ENCODE assay signal across 8 mouse cellular contexts in the genomic region with DNA sequence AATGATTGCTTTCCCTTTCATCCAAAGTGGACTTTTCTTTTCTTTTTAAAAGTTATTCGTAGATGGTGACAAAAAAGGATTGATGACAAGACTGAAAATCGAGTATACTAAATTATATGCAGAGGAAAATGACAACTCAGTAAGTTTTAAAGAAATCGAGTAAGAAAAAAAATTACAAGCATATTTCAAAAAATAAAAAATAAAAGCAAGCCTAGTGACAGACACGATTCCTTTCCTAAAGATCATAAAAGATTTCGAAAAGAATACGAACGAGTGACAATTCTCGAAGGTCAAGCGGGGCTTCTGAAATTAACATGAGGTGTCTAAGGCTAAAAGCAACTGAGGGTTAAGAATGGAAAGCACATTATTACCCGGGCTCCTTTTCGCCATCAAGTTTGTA. TPM values are rescaled to one million over a fixed set of nuclear protein-coding genes. Genes with fewer than 3 reads are reported as not detected.
DNase-seq lines count a peak whose midpoint lies in the region; ATAC-seq and TF ChIP-seq lines count a peak whose summit lies in the region.

No protein-coding gene starts in this region.

- peak overlapping the region; percentile 90 for H3K9ac ChIP-seq in embryonic facial prominence, embryonic 11.5 days (replicated peaks; ENCODE audit: low read length)
- H3K9ac ChIP-seq in intestine, embryonic 14.5 days (ENCODE audit: low read length), result peak overlapping the region; percentile 93

- peak overlapping the region; percentile 90; the same call in 1 of the 2 replicates for H3K27ac ChIP-seq in left cerebral cortex, adult 2 months
- no peak overlapping the region for H3K27ac ChIP-seq in embryonic facial prominence, embryonic 11.5 days (replicated peaks; ENCODE audit: low read depth, low read length)
- no peak overlapping the region for H3K27ac ChIP-seq in intestine, embryonic 14.5 days (ENCODE audit: low read depth)

- intact Hi-C loops in left cerebral cortex, adult 2 months (cut with DNase I), result no loop called here
- intact Hi-C loops in left cerebral cortex, postnatal 25 days (cut with DNase I), result no loop called here

- DNase-seq in left cerebral cortex, adult 2 months (ENCODE audit: extremely low spot score in 1 of 2, low spot score in 2 of 2), result no peak
- DNase-seq in left cerebral cortex, postnatal 25 days (ENCODE audit: low spot score in 2 of 2), result no peak
- DNase-seq in embryonic facial prominence, embryonic 11.5 days (ENCODE audit: low spot score), result no peak
- no peak for DNase-seq in intestine, embryonic 14.5 days (ENCODE audit: low spot score)
- no peak for DNase-seq in urinary bladder, postnatal 36 days (ENCODE audit: low spot score in 2 of 2)
- DNase-seq in natural killer cell, adult 2 months (ENCODE audit: low spot score in 2 of 2), result no peak
- DNase-seq in thymus, postnatal 25 days, result no peak

- H3K4me3 ChIP-seq in left cerebral cortex, adult 2 months, result peak overlapping the region; percentile 97
- peak overlapping the region; percentile 81 for H3K4me3 ChIP-seq in embryonic facial prominence, embryonic 11.5 days (ENCODE audit: low read depth, low read length)
- H3K4me3 ChIP-seq in intestine, embryonic 14.5 days (ENCODE audit: low read depth, low read length), result peak overlapping the region; percentile 98
- peak overlapping the region; percentile 90 for H3K4me3 ChIP-seq in myocyte

- WGBS in embryonic facial prominence, embryonic 11.5 days, result 2% methylated on average over 11 of the region's 11 CpGs
- WGBS in intestine, embryonic 14.5 days, result 2% methylated on average over 11 of the region's 11 CpGs

- H3K4me2 ChIP-seq in embryonic facial prominence, embryonic 11.5 days (ENCODE audit: low read depth, low read length), result peak overlapping the region; percentile 68
- peak overlapping the region; percentile 85 for H3K4me2 ChIP-seq in intestine, embryonic 14.5 days (ENCODE audit: low read length)
- H3K4me2 ChIP-seq in myocyte (ENCODE audit: low read depth), result peak overlapping the region; percentile 82

- no peaks in the 10 kb centered on the region for H3K9me3 ChIP-seq in embryonic facial prominence, embryonic 11.5 days (replicated peaks; ENCODE audit: control insufficient read depth, low read length)
- no peaks in the 10 kb centered on the region for H3K9me3 ChIP-seq in intestine, embryonic 14.5 days (ENCODE audit: control insufficient read depth, low read length)

- no peaks in the 10 kb centered on the region for H3K36me3 ChIP-seq in embryonic facial prominence, embryonic 11.5 days (replicated peaks; ENCODE audit: control insufficient read depth, insufficient read depth, low read depth, low read length)
- H3K36me3 ChIP-seq in intestine, embryonic 14.5 days (ENCODE audit: control insufficient read depth, insufficient read depth, low read length), result no peaks in the 10 kb centered on the region
- H3K36me3 ChIP-seq in myocyte (ENCODE audit: control insufficient read depth, insufficient read depth), result no peaks in the 10 kb centered on the region

- H3ac ChIP-seq in myocyte (ENCODE audit: control insufficient read depth, insufficient read length), result peak overlapping the region; percentile 32

- no peak for TF ChIP-seq POLR2A in myocyte (IDR thresholded peaks at IDR 0.05; ENCODE audit: insufficient read length, low read depth)

- no peak for TF ChIP-seq CTCF in left cerebral cortex, adult 2 months (IDR thresholded peaks at IDR 0.05)

- H3K4me1 ChIP-seq in embryonic facial prominence, embryonic 11.5 days (ENCODE audit: control insufficient read depth, insufficient read depth, low read length), result no peaks in the 10 kb centered on the region
- peaks cover 6% of the 10 kb centered on the region; the same call in 1 of the 2 replicates for H3K4me1 ChIP-seq in intestine, embryonic 14.5 days (replicated peaks; ENCODE audit: control insufficient read depth, insufficient read depth, low read length)

- peaks cover 58% of the 10 kb centered on the region for H3K79me2 ChIP-seq in myocyte (ENCODE audit: control insufficient read depth, insufficient read depth)

- no peak for ATAC-seq in embryonic facial prominence, embryonic 11.5 days (replicated peaks; ENCODE audit: insufficient number of reproducible peaks, low FRiP score, low TSS enrichment, low read depth)
- ATAC-seq in intestine, embryonic 14.5 days (replicated peaks; ENCODE audit: low FRiP score, low TSS enrichment, low read depth), result no peak

- H3K27me3 ChIP-seq in embryonic facial prominence, embryonic 11.5 days (ENCODE audit: control insufficient read depth, insufficient read depth, low read length), result no peaks in the 10 kb centered on the region
- no peaks in the 10 kb centered on the region for H3K27me3 ChIP-seq in intestine, embryonic 14.5 days (replicated peaks; ENCODE audit: control insufficient read depth, insufficient read depth, low read length)
- H3K27me3 ChIP-seq in myocyte (ENCODE audit: control insufficient read depth, insufficient read depth, insufficient read length), result no peaks in the 10 kb centered on the region

TF ChIP-seq in myocyte, 11 proteins besides CTCF, POLR2A, EP300 and RAD21:
- TF ChIP-seq TCF3 (IDR thresholded peaks at IDR 0.05; ENCODE audit: insufficient read length, low read depth) (no peak), MYOD1 (IDR thresholded peaks at IDR 0.05; ENCODE audit: control insufficient read depth in 1 of 3, insufficient read length in 2 of 3, low read depth in 2 of 3) (no peak), TCF12 (IDR thresholded peaks at IDR 0.05; ENCODE audit: insufficient read depth, poor library complexity, severe bottlenecking) (no peak), USF1 (IDR thresholded peaks at IDR 0.05; ENCODE audit: low read depth) (no peak), MAX (IDR thresholded peaks at IDR 0.05; ENCODE audit: low read depth) (no peak), CEBPB (IDR thresholded peaks at IDR 0.05; ENCODE audit: insufficient read depth, poor library complexity, severe bottlenecking) (no peak), E2F4 (IDR thresholded peaks at IDR 0.05; ENCODE audit: insufficient read depth) (no peak), POLR2AphosphoS2 (IDR thresholded peaks at IDR 0.05; ENCODE audit: insufficient read length, low read depth) (no peak), REST (IDR thresholded peaks at IDR 0.05; ENCODE audit: insufficient read depth, insufficient read length) (no peak), MYOG (IDR thresholded peaks at IDR 0.05; ENCODE audit: control insufficient read depth in 1 of 3, insufficient read depth in 1 of 3, insufficient read length in 2 of 3, low read depth in 2 of 3) (no peak), SRF (IDR thresholded peaks at IDR 0.05; ENCODE audit: control insufficient read depth, insufficient read length, low read depth) (no peak)
TF ChIP-seq in myocyte: peak in this region for 0.

RNA-seq across cellular contexts. Expression of a gene that starts 1.0 kb away (rescaled TPM):
- 10 to 100 TPM; 72.6 to 78.5 TPM for total RNA-seq in left cerebral cortex, adult 2 months (2021)
- 10 to 100 TPM; 71.3 to 72.1 TPM for total RNA-seq in left cerebral cortex, postnatal 25 days (2021)
- 142 and 147 TPM in 2 replicates for polyA plus RNA-seq in embryonic facial prominence, embryonic 11.5 days (2014; fragmentation: Nextera tagmentation; extraction: Ambion mirVana)
- 139 and 145 TPM in 2 replicates for polyA plus RNA-seq in intestine, embryonic 14.5 days (2014; fragmentation: Nextera tagmentation; extraction: Ambion mirVana)
- polyA plus RNA-seq in myocyte (2012; fragmentation: generic; extraction: Trizol), result 89.3 TPM

RNA-seq across cellular contexts. Expression of a gene that starts 17.4 kb away (rescaled TPM):
- total RNA-seq in left cerebral cortex, adult 2 months (2021), result 10 to 100 TPM; 28.0 to 31.4 TPM
- total RNA-seq in left cerebral cortex, postnatal 25 days (2021), result 10 to 100 TPM; 27.1 to 27.3 TPM
- polyA plus RNA-seq in embryonic facial prominence, embryonic 11.5 days (2014; fragmentation: Nextera tagmentation; extraction: Ambion mirVana), result 4.0 and 5.0 TPM in 2 replicates
- 5.1 and 5.2 TPM in 2 replicates for polyA plus RNA-seq in intestine, embryonic 14.5 days (2014; fragmentation: Nextera tagmentation; extraction: Ambion mirVana)
- 25.6 TPM for polyA plus RNA-seq in myocyte (2012; fragmentation: generic; extraction: Trizol)

RNA-seq across cellular contexts. Expression of a gene that starts 21.2 kb away (rescaled TPM):
- total RNA-seq in left cerebral cortex, adult 2 months (2021), result 10 to 100 TPM; 82.3 to 86.0 TPM
- 10 to 100 TPM; 81.8 to 83.1 TPM for total RNA-seq in left cerebral cortex, postnatal 25 days (2021)
- polyA plus RNA-seq in embryonic facial prominence, embryonic 11.5 days (2014; fragmentation: Nextera tagmentation; extraction: Ambion mirVana), result 138 and 140 TPM in 2 replicates
- 138 and 158 TPM in 2 replicates for polyA plus RNA-seq in intestine, embryonic 14.5 days (2014; fragmentation: Nextera tagmentation; extraction: Ambion mirVana)
- polyA plus RNA-seq in myocyte (2012; fragmentation: generic; extraction: Trizol), result 87.9 TPM

RNA-seq across cellular contexts. Expression of a gene that starts 21.6 kb away (rescaled TPM):
- total RNA-seq in left cerebral cortex, adult 2 months (2021), result not detected
- total RNA-seq in left cerebral cortex, postnatal 25 days (2021), result not detected
- polyA plus RNA-seq in embryonic facial prominence, embryonic 11.5 days (2014; fragmentation: Nextera tagmentation; extraction: Ambion mirVana), result 0.57 and 0.58 TPM in 2 replicates
- 0.48 and 0.60 TPM in 2 replicates for polyA plus RNA-seq in intestine, embryonic 14.5 days (2014; fragmentation: Nextera tagmentation; extraction: Ambion mirVana)
- polyA plus RNA-seq in myocyte (2012; fragmentation: generic; extraction: Trizol), result not detected

RNA-seq across cellular contexts. Expression of a gene that starts 26.2 kb away (rescaled TPM):
- total RNA-seq in left cerebral cortex, adult 2 months (2021), result 10 to 100 TPM; 39.7 to 43.7 TPM
- 10 to 100 TPM; 39.0 to 44.2 TPM for total RNA-seq in left cerebral cortex, postnatal 25 days (2021)
- polyA plus RNA-seq in embryonic facial prominence, embryonic 11.5 days (2014; fragmentation: Nextera tagmentation; extraction: Ambion mirVana), result 68.2 and 81.7 TPM in 2 replicates
- 63.6 and 65.0 TPM in 2 replicates for polyA plus RNA-seq in intestine, embryonic 14.5 days (2014; fragmentation: Nextera tagmentation; extraction: Ambion mirVana)
- 60.2 TPM for polyA plus RNA-seq in myocyte (2012; fragmentation: generic; extraction: Trizol)
